Mouse (Mus musculus): ENCODE results near the gene Col6a1.

The Col6a1 gene

DNA sequence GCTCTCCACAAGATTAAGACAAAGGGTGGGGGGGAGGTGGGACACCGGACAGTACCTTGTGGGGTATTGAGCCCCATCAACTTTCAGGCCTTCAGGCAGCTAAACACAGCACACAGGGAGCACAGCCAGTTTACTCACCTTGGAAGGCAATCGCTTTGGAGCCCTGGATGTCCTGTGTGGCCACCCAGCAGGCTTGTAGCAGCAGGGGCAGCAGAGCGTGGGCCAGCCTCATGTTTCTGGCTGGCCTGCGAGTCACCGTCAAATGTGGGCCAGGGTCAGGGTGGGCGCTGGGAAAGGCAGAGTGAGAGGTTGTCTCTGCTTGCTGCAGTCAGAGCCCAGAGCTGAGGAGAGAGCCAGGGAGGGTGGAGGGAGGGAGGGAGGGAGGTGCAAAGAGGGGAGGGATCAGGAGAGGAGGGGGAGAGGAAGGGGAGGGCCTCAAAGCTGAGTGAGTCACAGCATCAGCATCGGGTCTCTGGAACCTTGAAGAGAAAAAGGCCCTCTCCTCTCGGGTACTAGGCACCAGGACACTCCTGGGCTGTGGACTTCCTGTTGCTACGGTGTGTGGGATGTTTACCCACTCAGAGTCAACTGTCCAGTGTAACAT is at the start of gene Col6a1:
Gene Col6a1, minus strand, starts transcription at position 487 of the 604 bp plus-strand sequence.
- in situ Hi-C loops (cut with MboI, MseI), result loop anchor here (25.0 kb wide), 2 partner anchors 263 to 1088 kb away; partner anchors contain the start of genes Mcm3ap, Susd2 and Ybey

- in situ Hi-C loops (cut with MboI, MseI), result no loop called here
These were observed 45.7 kb upstream of the Col6a1 start for GRCm38 (mm10) chr10:76771624-76772023.

- in situ Hi-C loops (cut with MboI, MseI), result no loop called here
These were observed 45.1 kb upstream of the Col6a1 start for GRCm38 (mm10) chr10:76771086-76771485.

DNA sequence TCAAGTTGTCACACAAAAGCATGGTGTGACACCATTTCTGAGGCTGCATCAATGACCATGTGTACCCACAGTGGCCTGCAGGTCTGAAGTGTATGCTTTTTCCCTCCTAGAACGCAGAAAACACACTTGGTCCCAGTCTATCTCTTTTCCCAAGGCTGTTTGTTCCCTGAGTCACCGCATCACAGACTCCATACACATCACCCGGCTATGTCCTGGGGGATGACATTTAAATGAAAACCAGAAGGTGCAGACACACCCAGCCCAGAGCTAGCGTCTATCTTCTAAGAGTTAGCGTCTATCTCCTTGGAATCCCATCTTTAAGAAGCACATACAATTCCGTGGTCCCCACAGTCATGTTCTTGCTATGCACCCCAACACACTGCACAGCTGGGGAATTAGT is 43.6 kb upstream of the Col6a1 start:
- in situ Hi-C loops (cut with MboI, MseI), result no loop called here

DNA sequence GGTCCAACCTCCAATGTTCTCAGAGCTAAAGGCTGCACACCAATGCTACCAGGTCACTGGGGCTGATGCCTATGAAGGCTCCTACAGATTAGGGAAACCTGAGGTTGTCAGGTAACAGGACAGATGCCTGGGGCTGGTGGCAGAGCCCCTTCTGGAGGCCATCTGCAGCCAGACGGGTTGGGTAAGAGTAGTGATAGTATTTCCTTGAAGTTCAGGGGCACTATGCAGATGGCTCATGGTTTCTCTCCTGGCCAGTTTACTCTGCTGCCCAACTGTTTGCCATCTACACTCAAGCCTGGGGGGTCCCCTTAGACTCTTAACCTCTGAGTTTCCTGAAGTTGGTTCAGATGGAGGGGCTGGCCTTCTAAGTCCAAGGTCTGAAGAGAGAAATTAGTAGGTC is 40.2 kb upstream of the Col6a1 start:
- in situ Hi-C loops (cut with MboI, MseI), result no loop called here

DNA sequence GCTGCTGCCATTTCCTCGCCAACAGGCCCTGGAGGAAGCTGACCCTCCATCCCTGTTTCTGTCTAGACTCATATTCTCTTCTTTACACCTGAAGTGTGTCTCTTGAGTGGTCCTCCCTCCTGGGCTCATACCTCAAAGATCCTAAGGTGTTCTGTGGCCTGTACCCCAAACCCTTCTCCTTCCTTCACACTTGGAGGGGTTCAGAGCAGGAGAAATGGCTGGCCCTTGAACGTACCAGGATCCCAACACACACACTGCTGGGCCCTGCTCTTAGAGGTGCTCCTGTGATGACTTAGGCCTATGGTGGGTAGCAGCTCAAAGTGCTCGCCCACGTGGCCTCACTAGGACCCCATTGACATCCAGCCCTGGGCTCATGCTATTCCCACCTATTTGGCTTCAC is 39.0 kb upstream of the Col6a1 start:
- in situ Hi-C loops (cut with MboI, MseI), result no loop called here

GRCm38 (mm10) chr10:76763016-76763415 is 37.0 kb upstream of the Col6a1 start:
- in situ Hi-C loops (cut with MboI, MseI), result no loop called here

GRCm38 (mm10) chr10:76762411-76762810 is 36.4 kb upstream of the Col6a1 start:
- in situ Hi-C loops (cut with MboI, MseI), result no loop called here

- in situ Hi-C loops (cut with MboI, MseI), result no loop called here
These were observed 33.9 kb upstream of the Col6a1 start for GRCm38 (mm10) chr10:76759878-76760277.

DNA sequence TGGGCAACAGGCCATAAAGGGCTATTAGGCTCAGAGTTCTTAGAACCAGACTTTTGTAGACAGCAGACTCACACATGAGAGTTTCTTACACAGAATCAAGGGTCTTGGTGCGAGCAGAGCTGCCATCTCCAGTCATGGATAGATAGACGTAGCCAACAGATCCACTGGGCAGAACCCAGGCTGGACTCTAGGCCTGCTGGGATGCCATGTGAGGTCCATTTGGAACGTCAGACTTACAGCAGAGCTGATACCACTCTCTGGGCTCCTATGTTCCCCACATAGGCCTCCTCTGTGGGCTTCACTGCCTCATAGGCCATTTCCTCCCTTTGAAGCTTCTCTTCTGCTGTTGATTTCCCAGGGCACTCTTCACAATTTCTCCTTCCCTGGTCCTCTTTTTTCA is 27.7 kb upstream of the Col6a1 start:
- in situ Hi-C loops (cut with MboI, MseI), result loop anchor here (5.0 kb wide), 1 partner anchor 1179 kb away; no protein-coding TSS in a partner anchor

DNA sequence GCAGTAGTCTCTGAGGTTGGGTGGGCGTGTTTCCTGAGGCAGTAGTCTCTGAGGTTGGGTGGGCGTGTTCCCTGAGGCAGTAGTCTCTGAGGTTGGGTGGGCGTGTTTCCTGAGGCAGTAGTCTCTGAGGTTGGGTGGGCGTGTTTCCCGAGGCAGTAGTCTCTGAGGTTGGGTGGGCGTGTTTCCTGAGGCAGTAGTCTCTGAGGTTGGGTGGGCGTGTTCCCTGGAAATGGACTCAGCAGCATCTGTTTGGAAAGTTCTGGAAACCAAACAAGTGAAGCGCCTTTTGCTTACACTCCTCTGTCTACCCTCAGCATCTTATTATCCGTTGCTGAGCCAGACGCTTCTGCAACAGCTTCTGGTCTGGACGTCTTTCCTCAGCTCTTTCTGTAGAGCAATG is 18.3 kb upstream of the Col6a1 start:
- in situ Hi-C loops (cut with MboI, MseI), result loop anchor here (25.0 kb wide), 2 partner anchors 282 to 1107 kb away; partner anchors contain the start of genes Mcm3ap, Susd2 and Ybey

DNA sequence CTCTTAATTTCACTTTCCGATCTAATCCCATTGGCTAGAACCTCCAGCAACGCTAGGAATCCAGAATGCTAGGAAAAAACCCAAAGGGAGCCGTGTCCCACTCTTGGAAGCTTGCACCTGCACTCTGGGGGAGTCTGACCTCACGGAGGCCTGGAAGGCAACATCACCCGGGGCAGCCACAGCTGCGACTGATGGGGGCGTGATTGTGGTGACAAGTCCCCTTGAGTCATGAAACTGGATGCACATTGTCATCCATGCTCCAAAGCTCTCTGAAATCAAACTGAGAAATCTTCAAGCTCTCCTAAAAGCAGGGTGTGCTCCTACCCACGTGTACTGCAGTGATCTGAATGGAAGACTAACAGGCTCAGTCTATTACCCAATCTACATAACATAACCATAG is 10.8 kb upstream of the Col6a1 start:
- in situ Hi-C loops (cut with MboI, MseI), result loop anchor here (10.0 to 25.0 kb wide), 3 partner anchors 112 to 1099 kb away; partner anchors contain the start of genes Col6a2, Mcm3ap, Susd2 and Ybey

GRCm38 (mm10) chr10:76734979-76735378 is 9.0 kb upstream of the Col6a1 start:
- in situ Hi-C loops (cut with MboI, MseI), result loop anchor here (10.0 to 25.0 kb wide), 3 partner anchors 110 to 1098 kb away; partner anchors contain the start of genes Col6a2, Mcm3ap, Susd2 and Ybey

GRCm38 (mm10) chr10:76733677-76734068 is 7.7 kb upstream of the Col6a1 start:
- in situ Hi-C loops (cut with MboI, MseI), result loop anchor here (10.0 to 25.0 kb wide), 3 partner anchors 109 to 1096 kb away; partner anchors contain the start of genes Col6a2, Mcm3ap, Susd2 and Ybey

DNA sequence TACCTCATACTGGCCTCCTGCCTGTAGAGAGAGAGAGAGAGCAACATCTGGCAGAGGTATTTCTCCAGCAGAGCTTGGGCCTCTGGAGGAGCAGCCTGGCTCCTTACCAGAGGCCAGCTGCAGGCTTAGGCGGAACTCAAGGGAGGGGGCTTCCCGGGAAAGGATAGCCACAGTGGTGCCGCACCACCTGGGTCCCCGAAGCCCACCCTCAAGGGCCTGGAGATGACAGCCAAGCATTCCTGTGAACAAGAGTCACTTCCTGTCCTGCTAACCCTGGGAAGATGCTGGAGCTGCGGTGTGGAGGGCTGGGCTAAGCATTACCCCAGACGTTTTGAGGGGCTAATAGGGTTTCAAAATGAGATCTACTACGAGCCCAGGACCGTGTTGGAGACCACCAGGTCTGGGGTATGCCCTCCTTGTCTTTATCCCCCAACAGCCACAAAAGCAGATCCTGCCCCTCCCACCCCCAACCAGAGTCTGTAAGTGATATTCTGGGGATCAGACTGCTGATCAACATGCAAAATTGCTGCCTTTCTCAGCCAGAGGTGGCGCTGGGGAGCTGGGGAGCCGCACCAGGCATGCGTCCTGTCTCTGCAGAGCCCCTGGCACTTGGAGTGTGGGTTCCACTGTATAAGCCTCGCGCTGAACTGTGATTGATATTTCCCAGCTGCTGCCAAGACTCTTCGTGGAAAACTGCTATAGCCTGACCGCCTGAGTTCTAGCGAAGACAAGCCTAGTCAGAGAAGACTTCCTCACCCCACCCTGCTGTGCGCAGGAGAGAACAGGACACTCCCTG is 7.1 kb upstream of the Col6a1 start:
- in situ Hi-C loops (cut with MboI, MseI), result loop anchor here (10.0 to 25.0 kb wide), 3 partner anchors 108 to 1096 kb away; partner anchors contain the start of genes Col6a2, Mcm3ap, Susd2 and Ybey

- in situ Hi-C loops (cut with MboI, MseI), result loop anchor here (10.0 to 25.0 kb wide), 3 partner anchors 108 to 1095 kb away; partner anchors contain the start of genes Col6a2, Mcm3ap, Susd2 and Ybey
These were observed 6.4 kb upstream of the Col6a1 start for GRCm38 (mm10) chr10:76732391-76732790.

- in situ Hi-C loops (cut with MboI, MseI), result loop anchor here (10.0 to 25.0 kb wide), 3 partner anchors 107 to 1094 kb away; partner anchors contain the start of genes Col6a2, Mcm3ap, Susd2 and Ybey
These were observed 5.8 kb upstream of the Col6a1 start for GRCm38 (mm10) chr10:76731621-76732239.

GRCm38 (mm10) chr10:76729631-76730620 is 4.0 kb upstream of the Col6a1 start:
- in situ Hi-C loops (cut with MboI, MseI), result loop anchor here (10.0 to 25.0 kb wide), 3 partner anchors 105 to 1093 kb away; partner anchors contain the start of genes Col6a2, Mcm3ap, Susd2 and Ybey

DNA sequence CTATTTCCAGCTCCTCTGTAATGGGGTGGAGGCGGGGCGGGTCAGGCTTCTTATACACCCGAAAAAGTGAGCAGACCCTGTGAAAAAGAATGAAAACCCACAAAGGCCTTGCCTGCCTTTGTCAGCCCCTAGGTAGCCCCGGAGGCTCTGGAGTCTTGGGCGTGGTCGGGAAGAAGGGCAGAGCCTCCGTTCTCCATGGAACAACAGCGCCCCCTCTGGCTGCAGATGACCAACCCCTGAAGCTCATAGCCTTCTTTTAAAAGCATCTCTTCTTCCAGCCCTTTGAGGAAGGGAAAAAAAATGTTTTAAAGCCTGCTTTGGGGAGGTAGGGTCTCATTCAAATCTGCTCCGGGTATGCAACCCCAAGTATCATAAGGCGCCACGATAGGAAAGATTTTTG is 2.4 kb upstream of the Col6a1 start:
- in situ Hi-C loops (cut with MboI, MseI), result loop anchor here (25.0 kb wide), 2 partner anchors 266 to 1091 kb away; partner anchors contain the start of genes Mcm3ap, Susd2 and Ybey

DNA sequence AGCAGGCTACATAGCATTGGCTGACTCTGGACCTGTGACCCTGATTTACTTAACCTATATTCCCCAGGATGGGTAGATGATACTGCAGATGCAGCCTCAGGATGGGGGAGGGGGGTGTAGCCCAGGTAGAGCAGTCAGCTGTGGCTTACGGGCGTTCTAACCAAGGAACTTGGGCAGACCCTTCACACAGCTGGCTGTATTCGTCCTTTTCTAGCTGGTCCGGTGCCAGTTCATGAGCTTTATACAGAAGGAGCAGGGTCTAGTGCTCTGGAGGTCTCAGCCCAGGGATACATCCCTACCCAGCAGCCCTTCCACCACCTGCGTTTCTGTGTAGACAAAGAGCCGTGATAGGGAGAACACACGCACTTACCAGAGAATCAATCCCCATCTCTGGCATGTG is 1.3 kb upstream of the Col6a1 start:
- in situ Hi-C loops (cut with MboI, MseI), result loop anchor here (25.0 kb wide), 2 partner anchors 265 to 1090 kb away; partner anchors contain the start of genes Mcm3ap, Susd2 and Ybey

Measured in T-helper 2 cell (primary cell).